Mouse (Mus musculus) thymus, postnatal 10 days (tissue): ENCODE measurements at regions not wholly inside any gene's neighbourhood (a gene's known extent, or its start where the extent isn't known, plus 50 kb on each side); places are given as distances from the start of the nearest gene placed in this dataset.

Source experiments
- DNase-seq, 2 experiments: peaks; one replicate each; pipeline ENCODE4 v3.0.0; 2021; ENCODE audit warnings: low spot score in 2 of 2

- no peak for DNase-seq
Measured at GRCm38 (mm10) chr3:147571850-147572249, 719.7 kb downstream of the Ttll7 start.

DNA sequence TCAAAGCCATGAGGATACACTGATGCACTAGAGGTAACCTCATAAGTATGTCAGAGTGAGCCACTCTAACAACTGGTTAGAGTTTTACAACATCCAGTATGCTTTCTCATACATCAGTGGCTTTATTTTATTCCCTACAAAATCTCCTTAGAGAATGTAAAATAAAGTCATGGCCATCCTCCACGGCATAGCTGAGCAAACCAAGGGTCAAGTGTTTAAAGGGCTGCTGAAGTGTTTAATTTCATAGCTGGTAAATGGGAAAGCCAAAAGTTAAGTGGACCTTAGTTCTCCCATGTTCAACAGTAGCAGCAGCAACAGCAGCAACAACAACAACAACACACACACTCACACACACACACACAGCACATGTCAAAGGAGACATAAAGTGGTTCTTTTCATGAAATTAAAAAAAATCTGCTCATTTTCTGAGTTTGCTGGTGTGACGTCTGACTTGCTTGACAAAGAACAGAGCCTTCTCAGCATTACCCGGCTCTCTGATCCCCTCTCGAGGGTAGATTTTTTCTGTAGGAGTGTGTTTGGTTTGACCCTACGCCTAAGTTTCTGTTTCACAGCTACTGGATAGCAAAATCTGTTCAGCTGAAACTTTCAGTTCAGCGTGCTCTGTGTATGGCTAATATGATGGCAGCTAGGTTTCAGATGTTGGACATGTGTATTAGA lies 693.3 kb downstream of the Ttll7 start:
- no peak for DNase-seq

DNA sequence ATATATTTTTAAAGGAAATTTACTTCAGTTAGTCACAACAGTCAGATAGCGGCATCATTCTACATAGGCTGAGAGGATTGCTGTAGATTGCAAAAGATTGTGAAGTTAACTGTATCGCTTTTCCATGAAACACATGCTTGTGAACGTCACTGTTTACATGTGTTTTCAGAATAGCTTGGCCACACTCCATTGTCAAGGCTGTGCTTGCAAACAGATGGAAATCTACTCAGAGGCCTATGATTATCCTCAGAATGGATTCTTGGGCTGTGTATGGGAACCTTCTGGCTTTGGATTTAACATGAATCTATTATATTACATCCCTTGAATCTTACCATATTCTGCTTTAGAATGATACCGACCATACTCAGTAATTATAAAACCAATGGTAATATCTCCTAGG lies 690.1 kb downstream of the Ttll7 start:
- no peak for DNase-seq

- DNase-seq = no peak
Measured at GRCm38 (mm10) chr3:147537584-147537983, 685.4 kb downstream of the Ttll7 start.

DNA sequence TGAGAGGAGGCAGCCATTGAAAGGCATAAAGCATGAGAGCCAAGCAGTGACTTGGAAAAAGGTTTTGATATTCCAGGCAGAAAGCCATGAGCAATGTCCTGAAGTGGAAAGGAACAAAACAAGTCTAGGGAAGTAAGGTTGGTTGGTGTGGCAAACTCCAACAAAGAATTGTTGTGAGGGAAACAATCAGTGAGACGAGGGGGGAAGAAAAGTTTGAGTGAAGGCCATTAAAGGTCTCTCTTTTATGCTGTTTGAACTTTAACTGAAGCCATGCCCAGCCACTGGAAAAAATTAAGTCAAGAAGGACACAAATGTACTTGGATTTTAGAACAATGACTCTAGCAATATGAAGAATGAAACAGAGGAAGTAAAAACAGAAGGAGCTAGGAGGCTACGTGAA lies 680.0 kb downstream of the Ttll7 start:
- no peak for DNase-seq

- DNase-seq = no peak
Measured at GRCm38 (mm10) chr3:147531608-147532180, 679.5 kb downstream of the Ttll7 start.
